Mouse (Mus musculus): Measurements from ENCODE around the gene Tent4b. TPM values are rescaled to one million over a fixed set of nuclear protein-coding genes. Genes with fewer than 3 reads are reported as not detected.

Gene Tent4b
- polyA plus RNA-seq, 1 experiment from 2014 or later: 12.5 TPM

- Histone ChIP-seq H3K36me3 (ENCODE audit: control insufficient read depth, insufficient read depth, low read length) (no peaks in the 10 kb centered on the region), H3K4me3 (ENCODE audit: low read depth, low read length) (no peak overlapping the region), H3K27ac (ENCODE audit: low read depth, low read length) (no peak overlapping the region), H3K9me3 (ENCODE audit: control insufficient read depth, low read length) (no peaks in the 10 kb centered on the region), H3K4me2 (ENCODE audit: low read depth, low read length, severe bottlenecking) (no peak overlapping the region), H3K27me3 (ENCODE audit: control insufficient read depth, insufficient read depth, low read length) (no peaks in the 10 kb centered on the region), H3K4me1 (replicated peaks; ENCODE audit: control insufficient read depth, insufficient read depth, low read length) (no peaks in the 10 kb centered on the region), H3K9ac (ENCODE audit: low read length) (no peak overlapping the region)
- no peak for ATAC-seq (replicated peaks; ENCODE audit: low FRiP score)
- peak; percentile 90 for DNase-seq (ENCODE audit: low spot score)
- WGBS: 51% methylated on average over 10 of the region's 10 CpGs
Observed at GRCm38 (mm10) chr8:88266170-88266800, 67.3 kb downstream of the Tent4b start.

DNA sequence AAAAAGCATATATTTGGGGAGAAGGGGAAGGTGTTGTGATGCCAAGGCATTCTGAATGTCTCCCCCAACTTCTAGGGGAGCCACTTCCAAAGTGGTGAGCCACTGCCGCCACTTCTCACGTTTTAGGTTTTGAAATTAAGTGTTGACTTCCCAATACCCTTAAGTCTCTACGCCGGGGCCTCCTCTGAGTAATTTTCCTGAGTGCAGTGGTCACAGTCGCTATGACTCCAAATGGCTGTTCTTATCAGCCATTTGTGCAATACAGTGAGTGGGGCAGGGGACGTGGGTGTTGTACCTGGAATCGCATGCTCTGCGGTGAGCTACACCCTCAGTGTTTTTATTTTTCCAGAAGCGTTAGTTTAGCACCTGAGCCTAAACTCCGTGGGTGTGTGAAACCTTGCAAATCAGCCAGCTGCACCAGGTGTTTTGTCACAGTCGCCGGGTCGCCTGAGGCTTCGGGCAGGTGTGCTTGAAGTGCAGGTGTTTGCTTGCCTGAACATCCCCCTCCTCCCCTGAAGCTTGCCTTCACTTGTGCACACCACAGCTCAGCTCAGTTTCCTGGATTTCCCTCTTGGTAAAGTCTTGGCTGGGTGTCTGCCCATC is 67.9 kb downstream of the Tent4b start:
- Histone ChIP-seq H3K4me1 (replicated peaks; ENCODE audit: control insufficient read depth, insufficient read depth, low read length) (no peaks in the 10 kb centered on the region), H3K36me3 (ENCODE audit: control insufficient read depth, insufficient read depth, low read length) (no peaks in the 10 kb centered on the region), H3K4me3 (ENCODE audit: low read depth, low read length) (no peak overlapping the region), H3K9me3 (ENCODE audit: control insufficient read depth, low read length) (no peaks in the 10 kb centered on the region), H3K27me3 (ENCODE audit: control insufficient read depth, insufficient read depth, low read length) (peaks cover 4% of the 10 kb centered on the region; the same call in 1 of the 2 replicates), H3K9ac (ENCODE audit: low read length) (no peak overlapping the region), H3K27ac (ENCODE audit: low read depth, low read length) (no peak overlapping the region), H3K4me2 (ENCODE audit: low read depth, low read length, severe bottlenecking) (no peak overlapping the region)
- WGBS: 89% methylated on average over 14 of the region's 14 CpGs
- ATAC-seq (replicated peaks; ENCODE audit: low FRiP score) (no peak), DNase-seq (ENCODE audit: low spot score) (peak; percentile 42)

DNA sequence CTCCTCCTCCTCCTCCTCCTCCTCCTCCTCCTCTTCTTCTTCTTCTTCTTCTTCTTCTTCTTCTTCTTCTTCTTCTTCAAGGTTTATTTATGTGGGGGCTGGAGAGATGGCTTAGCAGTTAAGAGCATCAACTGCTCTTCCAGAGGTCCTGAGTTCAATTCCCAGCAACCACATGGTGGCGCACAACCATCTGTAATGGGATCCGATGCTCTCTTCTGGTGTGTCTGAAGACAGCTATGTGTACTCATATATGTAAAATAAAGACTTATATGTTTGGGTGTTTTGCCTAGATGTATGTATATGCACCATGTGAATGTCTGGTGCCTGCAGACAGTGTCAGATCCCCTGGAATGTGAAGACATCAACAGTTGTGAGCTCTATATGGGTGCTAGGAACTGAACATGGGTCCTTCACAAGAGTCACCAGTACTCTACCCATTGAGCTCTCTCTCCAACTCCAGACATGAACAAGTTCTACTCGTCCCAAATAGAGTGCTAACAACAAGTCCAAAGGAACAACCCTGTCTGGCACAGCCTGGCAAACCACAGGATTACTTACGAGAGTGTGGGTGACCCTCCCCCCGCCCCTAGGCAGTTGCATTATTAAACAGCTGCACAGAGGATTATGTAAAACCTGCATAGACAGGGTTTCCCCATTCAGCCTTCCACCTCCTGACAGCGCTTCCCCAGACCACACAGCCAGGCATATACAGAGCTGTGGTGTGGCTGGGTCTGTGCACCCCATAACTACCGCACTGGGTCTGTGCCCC is 70.3 kb downstream of the Tent4b start:
- H3K27ac ChIP-seq (ENCODE audit: low read depth, low read length): no peak overlapping the region
- no peak overlapping the region for H3K9ac ChIP-seq (ENCODE audit: low read length)
- ATAC-seq (replicated peaks; ENCODE audit: low FRiP score) (no peak), DNase-seq (ENCODE audit: low spot score) (peak; percentile 41)
- peaks cover 6% of the 10 kb centered on the region; the same call in 1 of the 2 replicates for H3K4me1 ChIP-seq (replicated peaks; ENCODE audit: control insufficient read depth, insufficient read depth, low read length)
- no peak overlapping the region for H3K4me3 ChIP-seq (ENCODE audit: low read depth, low read length)
- peaks cover 16% of the 10 kb centered on the region; the same call in 1 of the 2 replicates for H3K27me3 ChIP-seq (ENCODE audit: control insufficient read depth, insufficient read depth, low read length)
- WGBS: 65% methylated on average over 7 of the region's 7 CpGs
- H3K9me3 ChIP-seq (ENCODE audit: control insufficient read depth, low read length): no peaks in the 10 kb centered on the region
- no peaks in the 10 kb centered on the region for H3K36me3 ChIP-seq (ENCODE audit: control insufficient read depth, insufficient read depth, low read length)
- H3K4me2 ChIP-seq (ENCODE audit: low read depth, low read length, severe bottlenecking): no peak overlapping the region

DNA sequence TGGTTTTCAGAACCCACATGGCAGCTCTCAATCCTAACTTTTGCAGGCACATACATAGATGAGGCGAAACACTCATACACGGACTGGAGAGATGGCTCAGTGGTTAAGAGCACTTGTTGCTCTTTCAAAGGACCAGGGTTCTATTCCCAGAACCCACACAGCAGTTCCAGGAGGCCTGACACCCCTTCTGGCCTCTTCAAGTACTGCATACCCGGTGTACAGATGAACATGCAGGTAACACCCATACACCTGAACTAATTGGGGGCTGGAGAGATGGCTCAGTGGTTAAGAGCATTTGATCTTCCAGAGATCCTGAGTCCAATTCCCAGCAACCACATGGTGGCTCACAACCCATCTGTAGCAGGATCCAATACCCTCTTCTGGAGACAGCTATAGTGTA is 71.1 kb downstream of the Tent4b start:
- H3K9me3 ChIP-seq (ENCODE audit: control insufficient read depth, low read length): no peaks in the 10 kb centered on the region
- DNase-seq (ENCODE audit: low spot score) (peak; percentile 41), ATAC-seq (replicated peaks; ENCODE audit: low FRiP score) (no peak)
- no peaks in the 10 kb centered on the region for H3K36me3 ChIP-seq (ENCODE audit: control insufficient read depth, insufficient read depth, low read length)
- H3K9ac ChIP-seq (ENCODE audit: low read length): no peak overlapping the region
- peaks cover 6% of the 10 kb centered on the region; the same call in 1 of the 2 replicates for H3K4me1 ChIP-seq (replicated peaks; ENCODE audit: control insufficient read depth, insufficient read depth, low read length)
- no peak overlapping the region for H3K4me2 ChIP-seq (ENCODE audit: low read depth, low read length, severe bottlenecking)
- H3K27ac ChIP-seq (ENCODE audit: low read depth, low read length): no peak overlapping the region
- WGBS: 79% methylated on average over 3 of the region's 3 CpGs
- peaks cover 16% of the 10 kb centered on the region; the same call in 1 of the 2 replicates for H3K27me3 ChIP-seq (ENCODE audit: control insufficient read depth, insufficient read depth, low read length)
- no peak overlapping the region for H3K4me3 ChIP-seq (ENCODE audit: low read depth, low read length)

DNA sequence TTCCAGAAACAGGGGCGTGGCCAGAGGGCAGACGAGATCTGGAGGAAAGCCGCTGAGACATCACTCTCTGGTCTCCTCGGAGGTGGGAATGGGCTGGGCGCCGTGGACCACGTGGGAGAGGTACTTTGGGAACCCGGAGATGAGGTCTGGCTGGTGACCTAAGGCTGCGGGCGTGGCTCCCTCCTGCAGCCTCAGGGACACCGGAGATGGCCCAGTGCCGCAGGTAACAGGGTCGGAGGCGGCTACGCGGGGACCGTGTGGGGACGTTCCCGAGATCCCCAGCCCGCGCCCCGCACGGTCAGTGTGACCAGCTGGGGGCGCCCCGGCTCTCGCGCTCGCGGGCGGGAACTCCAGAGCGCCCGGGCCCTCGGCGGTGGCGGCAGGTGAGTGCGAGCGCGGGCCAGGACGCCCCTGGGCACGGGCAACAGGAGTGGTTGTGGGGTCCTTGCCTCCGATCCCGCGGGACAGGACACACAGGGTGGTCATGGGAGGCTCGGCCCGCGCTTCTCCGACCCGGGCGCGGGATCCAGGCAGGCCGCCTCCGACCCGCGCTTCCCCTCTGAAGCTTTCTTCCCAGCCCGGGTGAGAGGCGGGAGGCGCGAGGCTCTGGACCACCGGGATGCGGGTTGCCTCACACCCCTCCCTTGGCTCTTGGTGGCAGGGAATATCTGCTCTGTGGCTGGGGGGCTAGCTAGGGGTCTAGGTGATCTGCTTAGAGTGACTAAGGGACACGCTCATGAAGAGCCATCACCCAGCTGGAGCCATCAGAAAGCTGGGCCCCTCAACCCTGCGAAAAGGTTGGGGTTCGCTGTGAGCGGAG is 73.4 kb downstream of the Tent4b start, which contains the start of gene Adcy7:
Gene Adcy7 (plus strand): TSS at position 173 of the 820 bp plus-strand sequence.
- Histone ChIP-seq H3K9me3 (ENCODE audit: control insufficient read depth, low read length) (no peaks in the 10 kb centered on the region), H3K27me3 (ENCODE audit: control insufficient read depth, insufficient read depth, low read length) (peaks cover 16% of the 10 kb centered on the region; the same call in 1 of the 2 replicates), H3K4me3 (ENCODE audit: low read depth, low read length) (peak within 1 kb of the TSS; percentile 36), H3K36me3 (ENCODE audit: control insufficient read depth, insufficient read depth, low read length) (no peaks in the 10 kb centered on the region), H3K4me2 (ENCODE audit: low read depth, low read length, severe bottlenecking) (peak within 1 kb of the TSS; percentile 87), H3K9ac (ENCODE audit: low read length) (peak within 1 kb of the TSS; percentile 63), H3K27ac (ENCODE audit: low read depth, low read length) (no peak within 1 kb of the TSS), H3K4me1 (replicated peaks; ENCODE audit: control insufficient read depth, insufficient read depth, low read length) (peaks cover 6% of the 10 kb centered on the region; the same call in 1 of the 2 replicates)
- peak; percentile 81 for DNase-seq (ENCODE audit: low spot score)
- ATAC-seq (replicated peaks; ENCODE audit: low FRiP score): peak; percentile 66
- 3% methylated on average over 64 of the region's 64 CpGs for WGBS

DNA sequence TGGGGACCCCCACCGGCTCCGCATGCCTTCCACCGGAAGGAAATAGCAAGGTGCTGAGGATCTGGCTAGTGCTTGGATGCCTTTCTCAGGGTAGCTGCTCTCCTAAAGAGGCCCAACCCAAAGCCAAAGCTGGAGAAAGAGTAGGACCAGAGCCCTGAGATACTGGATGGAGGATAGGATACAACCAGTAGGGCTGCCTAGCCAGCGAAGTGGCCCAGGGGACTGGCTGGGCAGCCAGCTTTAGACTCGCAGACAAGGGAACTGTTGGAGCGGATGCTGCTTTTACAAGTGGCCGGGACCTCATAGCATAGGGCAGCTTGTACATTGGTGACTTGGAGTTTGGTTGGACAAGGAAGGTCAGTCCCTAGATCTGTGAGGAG is 74.0 kb downstream of the Tent4b start:
- DNase-seq (ENCODE audit: low spot score) (no peak), ATAC-seq (replicated peaks; ENCODE audit: low FRiP score) (no peak)
- Histone ChIP-seq H3K4me1 (replicated peaks; ENCODE audit: control insufficient read depth, insufficient read depth, low read length) (peaks cover 6% of the 10 kb centered on the region; the same call in 1 of the 2 replicates), H3K9ac (ENCODE audit: low read length) (no peak overlapping the region), H3K27me3 (ENCODE audit: control insufficient read depth, insufficient read depth, low read length) (peaks cover 16% of the 10 kb centered on the region; the same call in 1 of the 2 replicates), H3K27ac (ENCODE audit: low read depth, low read length) (no peak overlapping the region), H3K4me3 (ENCODE audit: low read depth, low read length) (0 out of 2 replicates have a peak overlapping the region, but pooled peaks have one; percentile 36), H3K4me2 (ENCODE audit: low read depth, low read length, severe bottlenecking) (peak overlapping the region; percentile 87; the same call in 1 of the 2 replicates), H3K9me3 (ENCODE audit: control insufficient read depth, low read length) (no peaks in the 10 kb centered on the region), H3K36me3 (ENCODE audit: control insufficient read depth, insufficient read depth, low read length) (no peaks in the 10 kb centered on the region)
- 64% methylated on average over 7 of the region's 7 CpGs for WGBS

DNA sequence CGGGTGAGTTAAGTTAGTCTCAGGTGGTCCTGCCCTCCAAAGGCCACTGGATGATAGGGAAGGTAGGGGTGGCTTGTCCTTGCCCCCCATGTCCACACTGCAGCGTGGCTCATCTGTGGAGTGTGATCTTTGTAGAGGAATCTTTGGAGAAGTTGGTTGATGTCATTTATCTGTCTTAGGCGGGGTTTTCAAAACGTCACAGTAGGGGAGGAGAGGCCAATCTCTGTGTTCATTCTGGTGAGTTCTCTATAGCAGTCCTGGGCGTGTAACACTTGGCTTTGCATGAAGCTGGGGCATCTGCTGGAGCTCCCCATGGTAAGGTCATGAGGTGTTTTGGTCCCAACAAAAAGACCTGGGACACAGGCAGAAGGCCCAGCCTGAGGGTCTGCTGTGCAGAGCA is 75.1 kb downstream of the Tent4b start:
- H3K9me3 ChIP-seq (ENCODE audit: control insufficient read depth, low read length): no peaks in the 10 kb centered on the region
- no peak overlapping the region for H3K4me2 ChIP-seq (ENCODE audit: low read depth, low read length, severe bottlenecking)
- no peak overlapping the region for H3K4me3 ChIP-seq (ENCODE audit: low read depth, low read length)
- peaks cover 16% of the 10 kb centered on the region; the same call in 1 of the 2 replicates for H3K27me3 ChIP-seq (ENCODE audit: control insufficient read depth, insufficient read depth, low read length)
- no peak overlapping the region for H3K9ac ChIP-seq (ENCODE audit: low read length)
- 87% methylated on average over 5 of the region's 5 CpGs for whole genome bisulfite sequencing
- ATAC-seq (replicated peaks; ENCODE audit: low FRiP score): no peak
- H3K36me3 ChIP-seq (ENCODE audit: control insufficient read depth, insufficient read depth, low read length): no peaks in the 10 kb centered on the region
- no peak overlapping the region for H3K27ac ChIP-seq (ENCODE audit: low read depth, low read length)
- DNase-seq (ENCODE audit: low spot score): no peak
- peaks cover 6% of the 10 kb centered on the region; the same call in 1 of the 2 replicates for H3K4me1 ChIP-seq (replicated peaks; ENCODE audit: control insufficient read depth, insufficient read depth, low read length)

DNA sequence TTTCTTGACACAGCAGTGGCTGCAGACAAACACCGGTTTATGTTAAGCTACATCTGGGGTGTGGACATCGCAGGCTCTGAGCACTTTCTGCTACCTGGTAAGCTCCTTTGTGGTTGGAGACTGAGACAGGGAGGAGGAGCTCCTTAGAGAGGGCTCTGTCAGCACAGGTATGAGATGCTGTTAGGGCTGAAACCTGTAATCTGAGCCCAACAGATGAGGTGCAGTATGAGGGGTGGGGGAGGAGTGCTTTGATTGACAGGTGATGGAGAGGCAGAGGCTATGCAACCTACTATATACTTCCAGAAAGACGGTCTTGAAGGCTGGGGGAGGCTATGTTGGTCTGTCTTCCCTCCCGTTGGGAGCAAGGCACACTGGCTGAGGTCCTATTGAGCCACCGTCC is 80.2 kb downstream of the Tent4b start:
- 71% methylated on average over 5 of the region's 5 CpGs for WGBS
- Histone ChIP-seq H3K36me3 (ENCODE audit: control insufficient read depth, insufficient read depth, low read length) (no peaks in the 10 kb centered on the region), H3K4me3 (ENCODE audit: low read depth, low read length) (no peak overlapping the region), H3K27me3 (ENCODE audit: control insufficient read depth, insufficient read depth, low read length) (no peaks in the 10 kb centered on the region), H3K4me1 (replicated peaks; ENCODE audit: control insufficient read depth, insufficient read depth, low read length) (no peaks in the 10 kb centered on the region), H3K4me2 (ENCODE audit: low read depth, low read length, severe bottlenecking) (no peak overlapping the region), H3K9me3 (ENCODE audit: control insufficient read depth, low read length) (no peaks in the 10 kb centered on the region), H3K9ac (ENCODE audit: low read length) (no peak overlapping the region), H3K27ac (ENCODE audit: low read depth, low read length) (no peak overlapping the region)
- ATAC-seq (replicated peaks; ENCODE audit: low FRiP score) (no peak), DNase-seq (ENCODE audit: low spot score) (no peak)
